Mouse (Mus musculus) spleen, adult 10 weeks (tissue): Measurements from ENCODE around the gene Kcnj3. TPM values are rescaled to one million over a fixed set of nuclear protein-coding genes. Genes with fewer than 3 reads are reported as not detected.

ENCODE experiments used
- polyA plus RNA-seq: library from polyadenylated mRNA; stranded (reverse); fragments of 350-450 nt; fragmentation: Illumina TruSeq; extraction: RNeasy Lipid Tissue Mini Kit (QIAGEN cat#74804); gene quantifications from one replicate; pipeline ENCODE4 v1.2.3, GENCODE M21; 2015; ENCODE audit warnings: low replicate concordance; ENCODE audit not compliant: insufficient read depth

The Kcnj3 gene
- not detected for polyA plus RNA-seq

DNA sequence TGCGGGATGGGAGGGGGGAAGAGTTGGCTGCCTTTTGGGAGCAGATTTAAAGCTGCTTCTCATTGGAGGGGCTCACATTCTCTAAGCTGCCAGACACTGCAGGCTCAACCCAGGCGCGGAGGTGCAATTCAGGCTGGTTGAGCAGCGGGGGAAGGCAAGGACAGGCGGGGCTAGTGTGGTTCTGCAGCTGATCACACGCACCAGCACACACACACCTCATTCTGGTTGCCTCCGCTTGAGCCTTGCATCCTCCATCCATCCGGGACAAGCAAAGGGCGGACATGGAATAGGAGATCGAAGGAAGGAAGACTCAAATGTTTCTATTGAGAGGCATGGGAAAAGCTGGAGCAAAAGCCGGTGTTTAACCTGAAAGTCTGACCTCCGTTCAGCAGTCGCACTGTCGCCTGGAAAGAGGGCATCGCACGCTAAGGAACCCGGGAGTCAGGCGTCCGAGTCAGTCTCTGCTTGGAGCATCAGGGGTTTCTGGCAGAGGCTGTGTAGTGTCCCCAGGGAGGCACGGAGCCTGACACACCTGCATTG is at the start of gene Kcnj3:
TSS of gene Kcnj3 (plus strand) at position 250 of the 540 bp plus-strand sequence.

